Mouse (Mus musculus): Measurements from ENCODE around the gene Mgll. TPM values are rescaled to one million over a fixed set of nuclear protein-coding genes. Genes with fewer than 3 reads are reported as not detected.
A peak's percentile ranks its signal among the peaks of the same experiment; 100 is the strongest.

The Mgll gene
- polyA plus RNA-seq, 1 experiment = 152 TPM

DNA sequence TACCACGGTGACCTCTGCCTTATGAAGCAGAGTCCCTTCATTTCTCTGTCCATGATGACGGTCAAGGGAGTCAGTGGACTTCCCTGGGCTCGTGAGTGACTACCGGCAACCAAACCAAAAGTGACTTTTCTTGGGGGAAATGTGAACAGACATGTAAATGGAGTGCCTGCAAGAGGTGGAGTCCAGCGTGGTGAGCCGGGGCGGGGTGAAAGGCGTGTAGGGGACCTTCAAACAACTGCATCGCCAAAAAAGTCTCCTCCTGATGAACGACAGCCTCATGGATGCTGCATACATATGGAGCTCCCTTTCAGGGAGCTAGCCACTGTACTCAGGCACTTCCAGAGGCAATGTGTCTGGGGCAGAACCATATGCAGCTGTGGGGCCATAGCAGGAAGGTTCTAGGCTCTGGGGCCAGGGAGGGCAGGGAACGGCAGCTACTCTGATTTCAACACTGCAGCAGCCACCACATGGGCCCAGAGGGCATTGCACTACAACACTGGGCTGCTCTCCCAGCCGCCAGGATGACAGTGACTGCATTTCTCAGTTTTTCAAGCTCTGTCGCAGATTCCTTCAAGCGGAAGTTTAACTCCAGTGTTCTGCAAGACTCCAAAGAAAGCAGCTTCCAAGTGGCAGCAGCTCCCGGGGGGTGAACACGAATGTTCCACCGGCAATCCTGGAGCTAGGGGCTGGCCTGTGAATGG is 36.9 kb downstream of the Mgll start:
- Histone ChIP-seq H3K36me3 (ENCODE audit: control insufficient read depth, insufficient read depth, low read length) (no peaks in the 10 kb centered on the region), H3K27me3 (replicated peaks; ENCODE audit: control insufficient read depth, insufficient read depth, low read length) (no peaks in the 10 kb centered on the region), H3K4me1 (ENCODE audit: control insufficient read depth, insufficient read depth, low read length) (peaks cover 12% of the 10 kb centered on the region; the same call in 1 of the 2 replicates), H3K27ac (ENCODE audit: insufficient read depth, low read depth, low read length) (no peak overlapping the region), H3K4me3 (ENCODE audit: insufficient read depth, low read depth, low read length) (no peak overlapping the region)
- 79% methylated on average over 17 of the region's 17 CpGs for WGBS
- TF ChIP-seq POLR2A (IDR thresholded peaks at IDR 0.05; ENCODE audit: low read depth, low read length) (no peak), CTCF (conservative IDR thresholded peaks at IDR 0.05; ENCODE audit: insufficient read depth, insufficient read length, low read depth, low read length) (peak; percentile 15; the same call in 1 of the 2 replicates)
- DNase-seq = no peak

DNA sequence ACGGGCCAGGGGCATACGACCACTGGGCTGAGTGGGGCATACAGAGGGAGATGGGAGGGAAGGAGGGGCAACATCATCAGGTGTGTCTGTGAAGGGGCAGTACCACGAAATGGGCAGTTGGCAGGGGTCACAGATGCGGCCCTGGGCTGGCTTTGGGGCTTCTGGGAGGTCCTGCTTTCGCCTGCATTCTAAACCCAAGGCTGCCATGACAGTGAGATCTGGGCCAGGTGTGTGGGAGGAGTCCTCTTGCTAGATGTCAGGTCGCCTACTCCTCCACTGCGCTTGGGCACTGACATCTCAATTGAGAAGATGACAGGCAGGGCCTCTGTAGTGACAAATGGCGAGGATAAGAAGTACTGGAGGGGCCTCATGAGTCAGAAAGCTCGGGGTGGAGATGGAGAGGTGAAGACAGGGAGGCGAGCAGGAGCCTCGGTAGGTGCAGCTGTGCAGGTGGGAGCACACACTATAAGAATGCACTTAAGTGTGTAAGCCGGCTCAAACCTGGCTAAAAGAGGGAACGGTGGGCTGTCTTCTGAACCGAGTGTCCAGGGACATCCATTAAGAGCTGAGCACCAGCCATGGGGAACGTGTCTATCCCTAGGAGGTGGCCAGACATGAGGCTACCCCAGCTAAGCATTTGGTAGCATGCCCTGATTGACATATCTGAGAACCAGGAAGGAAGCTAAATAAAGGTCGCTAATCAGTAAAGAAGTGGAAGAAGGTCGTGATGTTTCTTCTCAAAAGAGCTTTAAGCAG is 37.6 kb downstream of the Mgll start:
- peaks cover 12% of the 10 kb centered on the region; the same call in 1 of the 2 replicates for H3K4me1 ChIP-seq (ENCODE audit: control insufficient read depth, insufficient read depth, low read length)
- TF ChIP-seq POLR2A (IDR thresholded peaks at IDR 0.05; ENCODE audit: low read depth, low read length) (no peak), CTCF (conservative IDR thresholded peaks at IDR 0.05; ENCODE audit: insufficient read depth, insufficient read length, low read depth, low read length) (no peak)

DNA sequence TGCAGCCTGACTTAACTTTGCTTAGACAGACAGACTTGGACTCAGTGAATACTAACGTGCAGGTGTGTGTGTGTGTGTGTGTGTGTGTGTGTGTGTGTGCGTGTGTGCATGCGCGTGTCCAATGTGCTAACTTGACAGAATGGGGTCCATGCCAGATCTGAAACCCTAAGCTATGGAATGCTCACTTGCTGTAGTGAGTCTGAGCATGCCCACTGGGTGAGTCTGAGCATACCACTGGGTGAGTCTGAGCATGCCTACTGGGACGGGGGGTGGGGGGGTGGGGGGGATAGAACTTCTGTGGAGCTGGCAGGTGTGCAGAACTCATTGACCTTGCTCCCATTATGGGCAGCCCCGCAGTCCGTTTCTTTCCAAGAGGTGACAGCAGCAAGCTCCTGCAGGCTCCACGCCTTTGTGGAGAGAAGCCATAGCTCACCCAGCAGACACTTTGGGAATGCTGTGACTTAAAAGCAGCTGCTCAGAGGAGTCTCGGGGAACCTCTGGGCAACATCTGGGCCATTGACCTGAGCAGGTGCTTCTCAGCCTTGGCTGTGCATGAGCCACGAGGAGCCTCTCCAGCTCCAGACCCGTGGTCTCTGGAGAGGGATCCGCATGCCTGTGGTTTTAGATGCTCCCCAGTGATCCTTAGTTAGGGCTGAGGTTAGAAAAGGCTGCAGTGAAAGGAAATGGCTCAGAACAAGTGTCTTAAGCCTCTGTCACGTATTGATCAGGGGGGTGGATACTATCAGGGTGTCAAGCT is 38.4 kb downstream of the Mgll start:
- WGBS = 67% methylated on average over 13 of the region's 13 CpGs

More for the DNA sequence above, 37.6 kb downstream of the Mgll start:
- whole genome bisulfite sequencing = 76% methylated on average over 17 of the region's 17 CpGs
- Histone ChIP-seq H3K27ac (ENCODE audit: insufficient read depth, low read depth, low read length) (no peak overlapping the region), H3K27me3 (replicated peaks; ENCODE audit: control insufficient read depth, insufficient read depth, low read length) (no peaks in the 10 kb centered on the region), H3K4me3 (ENCODE audit: insufficient read depth, low read depth, low read length) (no peak overlapping the region), H3K36me3 (ENCODE audit: control insufficient read depth, insufficient read depth, low read length) (no peaks in the 10 kb centered on the region)
- no peak for DNase-seq

DNA sequence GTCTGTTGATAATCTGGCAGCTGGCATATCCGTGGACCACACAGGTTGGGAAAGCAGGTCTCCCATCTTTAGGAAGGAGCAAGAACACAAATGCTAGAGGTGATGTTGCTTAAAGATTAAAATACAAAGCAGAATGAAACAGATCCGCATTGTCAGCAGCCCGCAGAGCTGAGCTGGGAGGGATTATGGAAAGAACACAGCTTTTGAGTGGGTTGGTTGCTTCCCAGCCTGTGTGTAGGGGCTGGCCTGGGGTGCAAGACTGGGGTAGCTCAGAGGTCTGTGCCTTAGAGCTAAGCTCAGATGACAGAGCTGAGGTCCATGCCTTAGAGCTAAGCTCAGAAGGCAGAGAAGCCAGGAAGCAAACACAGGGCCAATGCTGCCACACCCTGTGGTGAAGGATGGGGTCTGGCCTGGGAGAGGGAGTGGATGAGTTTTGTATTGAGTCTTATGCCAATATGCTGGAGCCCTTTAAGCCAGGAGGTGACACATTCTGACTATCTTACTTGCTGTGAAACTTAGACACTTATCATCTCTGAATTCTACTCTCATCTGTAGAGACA is 39.4 kb downstream of the Mgll start:
- Histone ChIP-seq H3K4me3 (ENCODE audit: insufficient read depth, low read depth, low read length) (no peak overlapping the region), H3K36me3 (ENCODE audit: control insufficient read depth, insufficient read depth, low read length) (no peaks in the 10 kb centered on the region), H3K4me1 (ENCODE audit: control insufficient read depth, insufficient read depth, low read length) (peaks cover 8% of the 10 kb centered on the region; the same call in 1 of the 2 replicates), H3K27me3 (replicated peaks; ENCODE audit: control insufficient read depth, insufficient read depth, low read length) (no peaks in the 10 kb centered on the region), H3K27ac (ENCODE audit: insufficient read depth, low read depth, low read length) (no peak overlapping the region)
- WGBS = 97% methylated on average over 3 of the region's 3 CpGs
- TF ChIP-seq POLR2A (IDR thresholded peaks at IDR 0.05; ENCODE audit: low read depth, low read length) = no peak
- no peak for TF ChIP-seq CTCF (conservative IDR thresholded peaks at IDR 0.05; ENCODE audit: insufficient read depth, insufficient read length, low read depth, low read length)
- DNase-seq = no peak

More for the DNA sequence above, 38.4 kb downstream of the Mgll start:
- no peak for DNase-seq
- peaks cover 12% of the 10 kb centered on the region; the same call in 1 of the 2 replicates for H3K4me1 ChIP-seq (ENCODE audit: control insufficient read depth, insufficient read depth, low read length)
- TF ChIP-seq CTCF (conservative IDR thresholded peaks at IDR 0.05; ENCODE audit: insufficient read depth, insufficient read length, low read depth, low read length) (no peak), POLR2A (IDR thresholded peaks at IDR 0.05; ENCODE audit: low read depth, low read length) (no peak)
- no peaks in the 10 kb centered on the region for H3K36me3 ChIP-seq (ENCODE audit: control insufficient read depth, insufficient read depth, low read length)
- H3K4me3 ChIP-seq (ENCODE audit: insufficient read depth, low read depth, low read length) = no peak overlapping the region
- no peaks in the 10 kb centered on the region for H3K27me3 ChIP-seq (replicated peaks; ENCODE audit: control insufficient read depth, insufficient read depth, low read length)
- no peak overlapping the region for H3K27ac ChIP-seq (ENCODE audit: insufficient read depth, low read depth, low read length)

DNA sequence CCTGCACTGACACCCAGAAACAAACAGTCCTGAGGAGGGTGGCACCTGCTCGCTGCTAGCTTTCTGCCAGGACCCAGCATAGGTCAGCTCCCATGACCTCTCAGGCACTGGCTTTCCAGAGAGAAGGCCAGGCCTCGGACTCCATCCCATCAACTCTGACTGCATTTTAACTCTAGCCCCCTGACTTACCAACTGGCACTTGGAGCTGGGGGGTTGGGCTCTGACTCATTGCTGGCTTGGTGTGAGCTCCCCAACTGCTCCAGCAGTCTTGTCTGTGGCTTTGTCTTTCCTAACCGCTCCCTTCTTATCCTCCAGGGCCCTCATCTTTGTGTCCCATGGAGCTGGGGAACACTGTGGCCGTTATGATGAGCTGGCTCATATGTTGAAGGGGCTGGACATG is 40.1 kb downstream of the Mgll start:
- H3K36me3 ChIP-seq (ENCODE audit: control insufficient read depth, insufficient read depth, low read length) = no peaks in the 10 kb centered on the region
- no peaks in the 10 kb centered on the region for H3K27me3 ChIP-seq (replicated peaks; ENCODE audit: control insufficient read depth, insufficient read depth, low read length)
- no peak overlapping the region for H3K4me3 ChIP-seq (ENCODE audit: insufficient read depth, low read depth, low read length)
- DNase-seq = no peak
- H3K4me1 ChIP-seq (ENCODE audit: control insufficient read depth, insufficient read depth, low read length) = peaks cover 5% of the 10 kb centered on the region; the same call in 1 of the 2 replicates
- no peak overlapping the region for H3K27ac ChIP-seq (ENCODE audit: insufficient read depth, low read depth, low read length)
- TF ChIP-seq CTCF (conservative IDR thresholded peaks at IDR 0.05; ENCODE audit: insufficient read depth, insufficient read length, low read depth, low read length) = no peak
- no peak for TF ChIP-seq POLR2A (IDR thresholded peaks at IDR 0.05; ENCODE audit: low read depth, low read length)
- WGBS = 84% methylated on average over 4 of the region's 4 CpGs

DNA sequence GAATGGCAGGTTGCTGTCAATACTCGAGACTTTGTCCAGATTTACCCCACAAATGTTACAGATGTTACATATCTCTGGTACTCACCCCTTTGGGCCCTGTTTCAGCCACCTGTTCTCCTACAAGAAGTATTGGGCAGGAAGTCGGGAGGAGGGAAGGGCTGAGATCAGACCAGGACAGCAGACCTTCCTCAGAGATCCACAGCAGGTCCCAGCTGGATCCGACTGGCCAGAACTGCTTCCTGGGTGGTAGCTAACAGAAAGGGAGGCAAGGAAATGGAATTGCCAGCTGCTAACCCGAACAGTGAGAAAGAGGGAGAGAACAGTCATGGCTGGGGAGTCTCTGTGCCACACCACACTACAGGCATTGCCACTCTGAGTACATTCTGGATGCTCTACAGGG is 43.5 kb downstream of the Mgll start:
- DNase-seq = no peak
- Histone ChIP-seq H3K27me3 (replicated peaks; ENCODE audit: control insufficient read depth, insufficient read depth, low read length) (no peaks in the 10 kb centered on the region), H3K4me3 (ENCODE audit: insufficient read depth, low read depth, low read length) (no peak overlapping the region), H3K4me1 (ENCODE audit: control insufficient read depth, insufficient read depth, low read length) (peaks cover 3% of the 10 kb centered on the region; the same call in 1 of the 2 replicates), H3K27ac (ENCODE audit: insufficient read depth, low read depth, low read length) (no peak overlapping the region), H3K36me3 (ENCODE audit: control insufficient read depth, insufficient read depth, low read length) (no peaks in the 10 kb centered on the region)
- 60% methylated on average over 4 of the region's 4 CpGs for WGBS
- TF ChIP-seq CTCF (conservative IDR thresholded peaks at IDR 0.05; ENCODE audit: insufficient read depth, insufficient read length, low read depth, low read length) = no peak

Data from kidney, adult 2 months (tissue).